Mouse (Mus musculus): ENCODE results near the gene Yy1. TPM values are rescaled to one million over a fixed set of nuclear protein-coding genes. Genes with fewer than 3 reads are reported as not detected.

Yy1 gene
- polyA plus RNA-seq (2017; shearing (Covaris generic)): 8.0 TPM

GRCm38 (mm10) chr12:108792546-108793452, at the start of gene Yy1:
Gene Yy1, plus strand, starts transcription at chr12:108792973.

GRCm38 (mm10) chr12:108835840-108836409, 43.2 kb downstream of the Yy1 start, which contains the start of the genes Slc25a29 and Slc25a47:
Gene Slc25a29, minus strand, starts transcription at chr12:108835883.
Gene Slc25a47, plus strand, starts transcription at chr12:108836046.

Other genes with a start within 250 kb of the Yy1 start
- gene Evl, start 238.3 kb upstream of the Yy1 start, polyA plus RNA-seq (2017; shearing (Covaris generic)): 573 TPM
- 4.6 TPM for gene Degs2, start 90.7 kb upstream of the Yy1 start, polyA plus RNA-seq (2017; shearing (Covaris generic))
- 10.0 TPM for gene Slc25a29, start 42.9 kb downstream of the Yy1 start, polyA plus RNA-seq (2017; shearing (Covaris generic))
- gene Slc25a47, start 43.1 kb downstream of the Yy1 start, polyA plus RNA-seq (2017; shearing (Covaris generic)): 1.7 TPM
- gene Wdr25, start 100.7 kb downstream of the Yy1 start, polyA plus RNA-seq (2017; shearing (Covaris generic)): 10.4 TPM
- gene Wars, start 101.2 kb downstream of the Yy1 start, polyA plus RNA-seq (2017; shearing (Covaris generic)): 108 TPM